Mouse (Mus musculus) T-helper 2 cell (primary cell): ENCODE results near the gene Olfr905.

Experiments
- in situ Hi-C: fragments of 300-600 bp; cut with MboI, MseI; formaldehyde crosslinking; loops from one replicate; pipeline ENCODE4 v1.15.1; 2025; ENCODE audit warnings: high pct_unique_total_duplicates

Olfr905 gene

DNA sequence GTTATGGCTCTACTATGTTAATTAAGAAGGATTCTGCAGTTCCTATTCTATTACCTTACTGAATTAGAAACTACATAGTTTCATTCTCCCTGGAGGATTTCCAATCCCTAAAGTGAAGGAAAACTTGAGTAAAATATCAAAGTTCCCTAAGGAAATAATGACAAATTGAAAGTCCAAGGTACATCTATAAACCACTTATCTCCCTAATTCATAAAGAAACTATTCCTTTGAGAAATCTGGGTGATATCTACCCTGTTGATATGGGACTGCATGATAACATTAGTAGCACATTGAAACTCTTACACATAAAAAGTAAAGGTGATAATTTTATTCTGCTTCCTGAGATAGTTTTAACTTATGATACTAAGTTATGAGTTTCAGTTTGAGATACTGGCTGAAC lies at the start of gene Olfr905:
Olfr905 (plus strand) TSS at position 301 of the 400 bp plus-strand sequence.
- in situ Hi-C loops, result no loop called here

DNA sequence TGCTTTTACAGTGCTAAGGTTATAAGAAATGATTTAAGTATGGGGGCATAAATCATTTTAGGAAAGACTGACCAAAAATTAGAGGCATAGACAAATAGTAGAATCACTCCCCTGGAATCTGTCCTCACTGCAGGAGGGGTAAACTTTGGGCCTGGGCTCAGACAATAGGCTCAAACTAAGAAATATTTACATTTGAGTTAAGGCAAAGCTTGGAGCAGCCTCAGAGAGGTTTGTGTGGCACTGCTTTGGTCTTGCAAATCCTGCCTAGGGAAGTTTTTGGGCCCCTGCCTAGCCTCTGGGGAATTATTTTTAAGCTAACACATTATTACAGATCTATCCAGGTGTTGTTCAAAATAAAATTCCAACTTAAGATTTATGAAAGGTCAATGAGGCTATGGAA lies 47.1 kb upstream of the Olfr905 start:
- in situ Hi-C loops, result no loop called here

DNA sequence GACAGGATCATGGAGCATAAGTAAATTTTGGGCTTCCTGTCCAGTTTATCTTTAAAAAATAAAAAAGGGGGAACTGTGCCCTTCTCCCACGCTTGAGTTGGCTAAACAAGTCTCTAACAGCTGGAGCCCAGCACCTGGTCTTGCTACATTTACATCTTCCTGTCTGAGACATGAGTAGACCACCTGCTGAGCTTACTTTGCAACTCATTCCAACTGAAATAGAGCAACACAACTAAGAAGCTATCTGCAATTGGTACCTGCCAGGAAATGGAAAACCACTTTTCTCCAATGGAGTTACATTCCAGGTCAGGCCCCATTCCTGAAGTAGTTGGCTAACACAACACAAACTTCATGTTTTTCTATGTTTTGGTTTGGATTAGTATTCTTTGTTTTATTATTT lies 43.9 kb upstream of the Olfr905 start:
- in situ Hi-C loops, result no loop called here

DNA sequence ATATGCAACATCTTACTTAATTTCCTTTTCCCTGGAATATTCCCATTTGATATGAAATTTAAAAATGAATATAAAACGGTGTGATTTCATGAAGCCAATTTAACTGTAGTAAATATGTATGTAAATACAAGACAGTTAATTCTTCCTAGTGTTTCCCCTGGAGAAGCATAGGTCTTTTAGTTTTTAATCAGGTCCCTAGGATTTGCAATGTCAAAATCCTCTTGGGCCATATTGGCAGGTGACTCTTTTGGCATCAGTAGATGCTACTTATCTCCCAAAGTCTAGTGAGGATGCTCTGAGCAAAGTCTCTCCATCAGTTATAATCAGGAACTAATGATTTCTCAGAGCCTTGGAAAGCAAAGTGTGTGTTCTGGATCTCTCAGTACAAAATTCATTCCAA lies 41.8 kb upstream of the Olfr905 start, which contains the start of gene Olfr901:
Olfr901 (plus strand) TSS at position 301 of the 400 bp plus-strand sequence.
- in situ Hi-C loops, result no loop called here

DNA sequence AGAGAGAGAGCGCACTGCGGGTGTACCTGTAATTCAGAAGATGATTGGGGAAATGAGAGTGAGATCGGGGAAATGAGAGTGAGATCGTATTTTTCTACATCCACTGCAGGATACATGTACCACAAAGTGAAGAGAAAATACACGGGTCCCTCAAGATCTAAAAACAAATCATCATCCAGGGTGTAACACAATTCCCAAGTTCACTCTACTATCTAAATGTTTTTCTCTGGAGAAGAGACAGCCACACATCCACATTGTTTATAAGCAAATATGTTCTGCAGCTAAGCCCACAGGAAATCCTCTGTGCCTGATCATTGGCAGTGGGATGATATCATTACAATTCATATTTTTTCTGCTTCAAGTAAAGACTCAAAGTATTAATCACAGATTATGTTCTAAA lies 23.6 kb upstream of the Olfr905 start, which contains the start of gene Olfr902:
Olfr902 (plus strand) TSS at position 301 of the 400 bp plus-strand sequence.
- in situ Hi-C loops, result no loop called here

DNA sequence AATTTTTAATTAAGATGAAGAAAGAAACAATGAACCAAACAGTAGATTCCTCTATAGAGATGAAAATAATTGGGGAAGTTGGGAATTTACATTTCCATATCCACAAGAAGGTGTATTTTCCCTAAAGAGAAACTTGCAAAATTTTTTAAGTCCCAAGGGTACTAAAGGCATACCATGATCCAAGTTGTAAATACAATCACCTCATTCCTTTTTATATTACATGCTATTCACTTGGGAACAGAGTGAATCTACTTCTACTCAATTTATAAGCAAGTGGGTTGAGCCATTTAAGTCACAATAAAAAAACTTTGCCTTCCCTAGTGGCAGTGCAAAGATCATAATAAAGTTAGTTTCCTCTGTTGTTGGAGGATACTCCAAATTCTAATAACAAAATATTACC lies 8.1 kb upstream of the Olfr905 start, which contains the start of gene Olfr904:
Olfr904 (plus strand) TSS at position 301 of the 400 bp plus-strand sequence.
- in situ Hi-C loops, result no loop called here

DNA sequence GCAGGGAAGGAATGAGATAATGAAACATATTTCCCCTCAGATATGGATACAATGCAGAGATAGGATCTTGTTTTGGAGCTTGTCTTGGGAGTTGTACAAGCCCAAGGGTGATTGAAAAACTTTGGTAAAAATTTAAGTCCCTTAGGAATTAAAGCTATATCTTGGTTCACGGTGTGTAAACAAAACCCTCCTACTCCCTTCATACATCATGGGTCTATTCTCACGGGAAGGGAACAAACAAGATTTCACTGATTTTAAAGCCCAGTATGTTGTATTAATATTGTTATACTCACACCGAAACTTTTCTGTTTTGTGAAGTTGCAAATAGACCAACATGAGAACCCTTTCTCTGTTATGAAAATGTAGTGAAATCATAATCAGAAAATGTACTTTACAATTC lies 15.9 kb downstream of the Olfr905 start, which contains the start of gene Olfr906:
Olfr906 (plus strand) TSS at position 301 of the 400 bp plus-strand sequence.
- in situ Hi-C loops, result no loop called here

DNA sequence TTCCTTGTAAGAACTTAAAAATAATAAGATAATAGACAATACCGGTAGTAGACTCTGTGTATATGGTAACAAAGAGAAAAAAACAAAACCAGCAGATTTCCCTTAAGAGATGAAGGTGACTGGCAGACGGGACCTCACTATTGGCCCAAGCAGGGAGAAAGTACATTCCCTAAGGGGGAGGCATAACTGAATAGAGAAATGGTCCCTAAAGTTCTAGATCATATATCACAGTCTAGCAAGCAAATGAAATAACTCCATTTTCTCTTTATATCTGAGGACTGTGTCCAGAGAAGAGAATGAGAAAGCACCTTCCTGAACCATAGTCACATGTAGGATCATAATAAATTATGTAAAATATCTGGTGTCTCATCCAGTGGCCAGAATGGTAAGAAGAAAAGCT lies 24.6 kb downstream of the Olfr905 start, which contains the start of gene Olfr907:
Olfr907 (plus strand) TSS at position 301 of the 400 bp plus-strand sequence.
- in situ Hi-C loops, result loop anchor here (10.0 kb wide), 1 partner anchor 451 kb away; the partner anchor contains the start of gene Olfr884

DNA sequence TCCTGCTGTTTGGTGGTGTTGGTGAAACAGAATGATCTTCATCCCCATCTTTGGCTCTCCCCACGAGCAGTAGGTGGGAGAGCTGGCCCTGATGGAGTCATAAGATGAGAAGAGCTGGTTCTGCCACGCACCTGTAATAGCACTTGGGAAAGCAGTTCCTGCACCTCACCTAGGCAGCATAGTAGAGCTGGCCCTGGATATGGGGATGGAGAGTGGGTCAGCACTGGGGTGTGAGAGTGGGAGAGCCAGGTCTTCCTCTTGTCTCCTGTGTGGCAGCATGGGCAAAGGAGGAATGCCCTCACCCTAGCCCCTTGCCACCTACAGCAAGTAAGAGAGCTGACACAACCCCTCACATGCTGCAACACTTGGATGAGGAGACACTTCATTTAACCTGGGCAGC lies 41.4 kb downstream of the Olfr905 start:
- in situ Hi-C loops, result no loop called here

DNA sequence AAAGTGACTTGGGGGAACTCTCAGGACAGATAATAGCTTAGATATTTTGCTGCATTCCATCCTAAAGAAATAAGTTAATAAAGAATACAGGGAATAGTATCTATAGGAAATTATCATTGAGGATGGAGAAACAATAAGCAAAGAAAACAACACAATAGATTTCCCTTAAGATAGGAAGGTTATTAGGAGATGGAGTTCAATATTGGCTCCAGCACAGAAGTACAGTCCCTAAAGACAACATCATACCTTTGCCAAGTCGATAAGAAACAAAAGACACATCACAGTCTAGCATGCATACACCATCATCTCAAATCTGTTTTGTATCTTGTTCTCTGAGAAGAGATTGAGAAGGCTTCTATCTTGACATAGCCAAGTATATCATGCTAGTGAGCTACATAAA lies 50.4 kb downstream of the Olfr905 start, which contains the start of gene Olfr911-ps1:
Olfr911-ps1 (plus strand) TSS at position 301 of the 400 bp plus-strand sequence.
- in situ Hi-C loops, result no loop called here
